Mouse (Mus musculus) lung, postnatal 10 days (tissue): ENCODE results near the gene Lgmn.
A peak's percentile ranks its signal among the peaks of the same experiment; 100 is the strongest.

Source experiments
- DNase-seq: peaks from one replicate; pipeline ENCODE4 v3.0.0; 2021

Gene Lgmn

DNA sequence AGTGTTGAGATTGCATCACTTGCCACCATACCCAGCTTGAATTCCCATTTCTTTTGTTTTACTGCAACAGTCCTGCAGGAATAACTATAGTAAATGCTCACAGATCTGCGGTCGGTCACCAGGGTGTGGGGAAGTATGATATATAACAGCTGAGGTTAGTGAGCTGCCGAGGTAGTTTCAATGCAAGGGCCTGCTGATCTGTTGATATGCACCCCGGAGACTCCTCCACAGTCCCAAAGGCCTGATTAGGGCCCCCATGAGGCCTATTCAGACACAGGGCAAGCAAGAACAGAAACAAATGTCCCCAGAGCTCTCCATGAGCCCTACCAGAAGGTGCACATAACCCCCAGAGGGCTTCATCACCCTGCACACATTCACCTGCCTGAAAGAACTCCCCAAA is 9.4 kb downstream of the Lgmn start:
- DNase-seq: no peak

DNA sequence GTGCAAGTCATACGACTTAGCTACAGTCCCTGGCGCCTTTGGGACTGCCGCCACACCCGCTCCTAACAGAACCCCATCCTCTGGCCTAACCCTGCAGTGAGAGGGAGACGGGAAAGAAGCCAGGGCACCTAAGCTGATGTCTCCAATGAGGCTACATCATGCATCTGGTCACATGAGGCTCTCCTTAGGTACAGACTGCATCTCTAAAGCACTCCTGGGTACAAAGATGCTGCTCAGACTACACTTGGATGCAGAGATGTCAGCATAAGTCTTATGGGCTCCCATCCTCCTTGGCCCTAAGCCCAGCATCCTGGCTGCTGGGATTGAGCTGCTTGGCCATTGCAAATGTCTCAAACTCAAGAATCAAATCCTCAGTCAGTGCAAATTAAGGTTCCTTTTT is 10.0 kb downstream of the Lgmn start:
- no peak for DNase-seq

DNA sequence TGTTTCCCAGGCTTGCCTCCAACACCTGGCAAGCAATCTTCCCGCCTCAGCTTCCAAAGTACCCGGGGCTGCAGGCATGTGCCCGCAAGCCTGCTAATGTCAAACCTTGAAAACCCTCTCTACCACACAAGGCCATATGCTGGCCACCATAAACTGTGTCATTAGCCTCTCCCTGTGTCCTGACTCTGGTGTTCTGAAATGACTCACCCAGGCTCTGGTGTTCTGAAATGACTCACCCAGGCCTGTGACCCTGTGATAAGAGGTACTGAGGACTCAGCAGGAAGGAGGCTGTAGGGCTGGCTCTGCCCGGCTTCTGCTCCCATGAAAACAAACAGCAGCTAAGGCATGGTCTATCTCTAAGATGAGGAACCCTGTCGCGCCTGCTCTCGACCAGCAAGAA is 13.3 kb downstream of the Lgmn start:
- DNase-seq: no peak

DNA sequence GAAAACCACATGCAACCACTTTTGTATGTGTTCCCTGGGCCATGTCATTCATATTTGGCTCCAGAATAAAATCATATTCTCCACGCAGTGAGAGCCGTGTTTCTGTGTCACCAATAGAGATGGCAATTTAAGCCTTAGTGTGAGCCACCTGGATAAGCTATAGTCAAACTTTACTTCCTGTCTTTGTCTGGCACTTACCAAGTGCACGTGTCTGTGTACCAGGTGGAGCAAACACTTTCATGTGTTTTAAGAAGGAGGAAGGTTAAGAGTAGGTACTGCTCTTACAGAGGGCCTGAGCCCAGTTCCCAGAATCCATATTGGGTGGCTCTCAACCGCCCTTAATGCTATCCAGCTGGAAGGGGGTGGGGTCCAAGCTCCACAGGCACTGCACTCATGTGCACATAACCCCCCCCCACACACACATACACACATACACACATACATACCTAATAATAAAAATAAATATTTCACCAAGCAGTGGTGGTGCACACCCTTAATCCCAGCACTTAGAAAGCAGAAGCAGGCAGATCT is 14.5 kb downstream of the Lgmn start:
- no peak for DNase-seq

DNA sequence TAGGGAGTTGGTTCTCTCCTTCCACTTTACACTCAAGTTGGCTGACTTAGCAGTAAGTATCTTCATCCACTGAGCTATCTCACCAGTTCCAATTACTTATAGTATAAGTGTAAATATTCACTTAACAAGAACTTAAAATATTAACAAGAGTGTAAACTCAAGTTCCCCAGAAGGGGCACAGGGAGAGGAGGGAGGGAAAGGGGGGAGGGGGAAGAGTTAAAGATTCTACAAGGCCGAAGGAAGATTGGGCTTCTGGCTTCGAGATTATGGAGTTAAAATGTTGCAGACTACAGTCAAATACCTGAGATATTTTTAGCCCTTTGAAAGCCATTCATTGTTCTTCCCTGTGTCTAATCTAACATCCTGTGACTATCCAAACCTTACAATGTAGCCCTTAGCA is 15.2 kb downstream of the Lgmn start:
- DNase-seq: no peak

DNA sequence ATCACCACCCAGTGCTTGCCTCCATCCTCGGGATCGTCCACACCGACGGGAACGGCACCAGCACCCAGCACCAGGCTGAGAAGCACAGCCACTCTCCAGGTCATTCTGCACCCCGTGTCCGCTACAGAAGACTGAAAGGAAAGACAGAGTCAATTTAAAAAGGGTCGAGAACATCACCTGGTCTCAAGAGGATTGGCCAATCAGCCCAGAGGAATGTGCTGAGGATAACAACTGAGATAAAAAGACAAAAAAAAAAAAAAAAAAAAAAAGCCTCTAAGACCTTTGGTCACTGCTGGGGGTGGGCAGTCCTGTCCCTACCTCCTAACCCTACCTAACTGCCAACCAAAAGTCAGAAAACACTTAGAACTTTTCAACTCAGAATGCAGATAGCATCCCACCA is 16.0 kb downstream of the Lgmn start:
- no peak for DNase-seq

DNA sequence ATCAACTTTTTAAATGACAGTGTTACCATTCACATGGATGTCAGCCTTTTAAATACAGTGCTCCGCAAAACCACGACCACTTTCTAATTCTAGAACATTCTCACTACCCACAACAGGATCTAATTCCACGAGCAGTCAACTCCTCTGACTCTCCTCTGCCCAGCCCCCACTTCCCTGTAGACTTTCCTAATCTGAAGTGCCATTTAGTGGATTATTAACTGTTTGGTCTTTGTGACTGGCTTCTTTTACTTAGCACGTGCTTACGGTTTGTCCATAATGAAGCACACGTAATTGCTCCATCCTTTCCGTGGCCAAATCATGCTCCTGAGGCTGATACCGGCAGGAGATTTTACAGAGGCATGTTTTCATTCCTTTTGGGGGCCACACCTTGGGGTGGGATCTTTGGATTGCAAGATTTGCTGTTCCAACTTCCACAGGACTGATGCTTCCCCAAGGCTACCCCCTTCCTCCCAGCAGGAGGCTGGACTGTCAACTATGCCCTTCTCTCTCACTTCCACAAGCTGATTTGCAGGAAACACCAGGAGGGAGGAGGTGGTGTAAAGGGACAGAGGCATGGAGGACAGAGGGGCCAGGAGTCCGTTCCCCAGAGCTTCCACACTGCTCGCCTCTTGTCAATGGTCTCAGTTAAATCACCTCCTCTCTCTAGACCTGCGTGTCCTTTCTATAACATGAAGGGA is 16.8 kb downstream of the Lgmn start:
- DNase-seq: peak; percentile 22

DNA sequence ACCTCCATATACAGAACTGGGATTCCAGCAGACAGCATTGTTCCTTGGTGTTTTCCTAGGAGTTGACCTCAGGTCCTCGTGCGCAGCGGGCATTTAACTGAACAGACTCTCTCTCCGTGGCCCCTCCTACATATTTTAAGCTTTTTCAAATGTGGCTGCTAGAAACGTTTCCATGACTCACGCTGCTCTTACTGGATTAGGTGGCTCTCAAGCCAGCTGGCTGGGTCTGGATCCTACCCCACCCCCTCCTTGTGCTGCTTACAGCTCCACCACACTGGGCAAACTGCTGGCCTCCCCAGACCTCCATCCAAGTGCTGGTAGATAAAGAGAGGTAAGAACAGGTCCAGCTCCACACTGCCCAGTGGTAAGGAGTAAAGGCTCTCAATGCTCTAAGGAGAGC is 17.5 kb downstream of the Lgmn start:
- peak; percentile 87 for DNase-seq

DNA sequence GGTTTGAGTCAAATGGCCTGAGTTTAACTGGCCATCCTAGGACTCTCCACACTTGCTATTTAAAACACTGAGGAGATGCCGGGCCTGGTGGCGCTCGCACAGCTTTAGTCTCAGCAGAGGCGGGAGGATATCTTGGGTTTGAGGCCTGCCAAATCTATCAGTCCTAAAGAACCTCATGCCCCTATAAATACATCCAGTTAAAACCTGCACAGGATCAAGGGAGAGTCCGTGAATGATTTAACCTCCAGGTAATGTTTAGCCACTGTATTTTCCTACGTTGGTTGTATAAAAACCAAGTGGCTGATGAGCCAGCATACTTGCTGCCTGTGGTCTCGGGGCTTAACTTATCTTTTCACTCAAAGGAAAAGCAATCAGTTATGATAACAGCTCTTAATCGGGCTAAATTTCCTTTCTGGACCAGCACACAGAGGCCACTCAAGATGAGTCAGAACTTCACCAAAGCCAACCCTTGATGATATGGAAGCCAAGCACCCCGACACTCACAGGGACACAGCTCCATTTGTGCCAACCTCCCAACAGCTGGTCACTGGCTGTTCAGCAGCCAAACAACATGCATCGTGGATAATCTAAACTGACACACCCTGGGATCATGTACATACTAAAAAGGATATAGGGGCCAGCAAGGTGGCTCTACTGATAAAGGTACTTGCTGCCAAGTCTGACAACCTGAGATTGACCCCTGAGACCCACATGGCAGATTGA is 19.3 kb downstream of the Lgmn start:
- no peak for DNase-seq

DNA sequence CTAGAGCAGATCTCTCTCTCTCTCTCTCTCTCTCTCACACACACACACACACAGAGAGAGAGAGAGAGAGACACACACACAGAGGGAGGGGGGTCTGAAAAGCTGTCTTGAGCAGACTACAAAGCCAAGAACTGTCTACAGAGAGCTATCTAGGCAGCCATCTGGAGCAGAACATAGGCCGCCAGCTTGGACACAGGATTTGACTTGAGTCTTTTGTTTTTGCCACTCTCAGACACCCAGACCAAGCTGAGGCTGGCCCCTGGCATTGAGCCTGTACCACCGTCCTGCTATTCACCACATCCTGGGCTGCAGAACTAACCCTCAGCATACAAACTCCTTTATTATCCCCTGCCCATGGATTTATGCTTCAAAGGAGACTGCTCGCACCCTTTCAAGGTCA is 20.1 kb downstream of the Lgmn start:
- no peak for DNase-seq

DNA sequence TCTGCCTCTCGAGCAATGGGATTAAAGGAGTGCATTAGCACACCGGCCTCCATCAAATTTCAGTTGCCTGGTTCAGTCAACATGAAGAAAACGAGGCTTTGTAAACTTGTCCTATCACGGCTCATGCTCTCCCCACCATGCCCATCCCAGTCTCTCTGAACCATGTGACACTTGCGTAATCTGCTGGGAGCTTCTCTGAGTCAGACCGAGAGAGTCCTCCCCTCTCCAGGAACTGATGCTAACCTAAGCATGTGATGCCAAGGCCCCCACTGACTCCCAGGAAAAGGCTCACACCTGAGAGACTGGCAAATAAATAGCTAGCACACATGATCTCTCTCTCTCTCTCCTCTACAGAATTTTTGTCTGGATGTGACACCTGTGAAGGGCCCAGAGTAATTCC is 21.9 kb downstream of the Lgmn start:
- DNase-seq: no peak

DNA sequence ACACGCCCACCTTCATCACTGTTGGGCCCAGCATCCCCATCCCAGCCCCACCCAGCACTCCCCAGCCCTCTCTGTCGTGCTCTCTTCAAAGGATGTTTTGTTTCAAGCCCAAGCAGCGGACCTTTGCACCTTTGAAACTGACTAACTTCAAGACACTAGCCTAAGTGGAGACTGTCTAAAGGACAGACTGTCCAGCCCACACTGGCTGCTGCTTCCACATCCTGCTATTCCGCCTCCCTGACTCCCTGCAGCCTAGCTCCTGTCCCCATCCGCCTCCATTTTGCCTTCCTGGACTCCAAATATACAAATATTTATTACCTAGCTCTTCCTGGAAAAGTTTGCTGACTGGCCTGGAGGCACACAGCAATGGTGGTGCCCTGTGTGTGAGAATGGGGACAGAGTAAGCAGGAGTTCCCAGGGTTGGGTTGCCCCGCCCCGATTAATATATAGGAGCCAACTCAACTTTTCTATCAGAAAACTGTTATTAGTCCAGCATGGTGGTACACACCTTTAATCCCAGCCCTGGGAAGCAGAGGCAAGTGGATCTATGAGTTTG is 22.6 kb downstream of the Lgmn start:
- no peak for DNase-seq

DNA sequence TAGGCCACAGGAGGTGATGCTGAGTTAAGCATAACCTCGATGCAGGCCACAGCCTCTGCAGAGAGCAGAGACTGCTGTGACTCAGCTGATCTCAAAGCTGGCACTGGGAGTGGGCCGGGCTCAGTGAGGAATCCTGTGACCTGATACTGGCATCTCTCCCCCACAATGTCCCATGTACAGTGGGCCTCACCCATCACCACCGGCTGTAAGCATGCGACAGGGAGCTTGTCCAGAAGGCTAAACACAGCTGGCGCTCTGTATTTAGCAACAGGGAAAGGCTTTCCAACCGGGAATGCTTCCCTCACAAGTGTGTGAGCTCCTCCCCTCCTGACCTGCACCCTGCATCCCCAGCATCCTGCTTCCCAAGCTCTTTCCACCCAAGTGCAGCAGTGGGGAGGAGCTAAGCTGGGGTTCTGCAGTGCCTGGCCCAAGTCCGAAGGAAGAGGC is 23.2 kb downstream of the Lgmn start:
- DNase-seq: peak; percentile 82

DNA sequence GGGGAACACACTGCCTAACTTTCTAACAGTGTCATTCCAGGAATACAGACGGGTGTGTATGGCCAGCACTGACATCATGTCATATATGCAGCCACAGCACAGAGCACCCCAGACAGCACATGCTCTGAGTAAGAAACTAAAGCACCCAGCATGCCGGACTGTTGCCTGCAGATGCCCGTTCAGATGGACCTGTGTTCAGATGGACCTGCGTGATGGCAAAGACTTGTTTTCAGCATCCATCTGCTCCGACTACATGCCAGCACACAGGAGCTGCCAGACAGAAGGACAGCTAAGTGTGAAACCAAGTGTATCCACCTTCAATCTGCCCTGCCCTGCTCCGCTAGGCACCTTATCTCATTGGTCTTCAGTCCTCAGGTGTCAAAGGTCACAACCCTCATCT is 24.9 kb downstream of the Lgmn start:
- no peak for DNase-seq

DNA sequence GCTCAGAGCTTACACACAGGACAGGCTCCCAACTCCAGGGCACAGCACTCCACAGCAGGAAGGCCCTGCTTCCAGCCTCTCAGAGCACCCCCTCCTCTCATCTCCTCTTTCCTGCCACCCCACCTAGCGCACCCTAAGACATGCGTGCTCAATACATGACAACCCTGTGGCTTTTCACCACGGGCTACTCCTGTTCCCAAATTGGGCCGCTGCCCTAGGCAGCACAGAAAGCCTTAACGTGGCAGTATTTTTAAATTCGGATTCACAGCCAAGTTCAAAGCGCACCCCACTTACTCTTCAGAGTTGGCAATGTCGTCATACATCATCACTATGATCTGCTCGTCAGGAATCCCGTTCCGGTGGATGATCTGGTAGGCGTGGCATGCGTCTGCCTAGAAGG is 26.4 kb downstream of the Lgmn start:
- no peak for DNase-seq

DNA sequence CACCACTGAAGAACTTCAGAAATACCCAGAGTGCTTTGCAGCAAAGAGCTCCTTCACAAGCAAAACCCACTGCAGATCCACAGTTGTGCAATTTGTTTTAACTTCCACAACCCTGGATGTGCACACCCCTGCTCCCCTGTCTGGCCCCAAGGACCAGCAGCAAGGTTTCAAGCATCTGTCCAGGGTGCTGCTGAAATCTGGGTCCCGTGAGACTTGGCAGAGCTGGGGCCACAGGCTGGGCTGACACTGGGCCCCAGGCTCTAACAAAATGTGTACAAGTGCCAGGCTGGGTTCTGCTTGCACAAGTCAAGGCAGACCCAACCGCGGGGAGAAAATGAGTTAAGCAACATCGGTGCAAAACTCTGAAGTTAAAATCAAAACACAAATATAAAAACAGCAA is 41.0 kb downstream of the Lgmn start:
- DNase-seq: no peak

DNA sequence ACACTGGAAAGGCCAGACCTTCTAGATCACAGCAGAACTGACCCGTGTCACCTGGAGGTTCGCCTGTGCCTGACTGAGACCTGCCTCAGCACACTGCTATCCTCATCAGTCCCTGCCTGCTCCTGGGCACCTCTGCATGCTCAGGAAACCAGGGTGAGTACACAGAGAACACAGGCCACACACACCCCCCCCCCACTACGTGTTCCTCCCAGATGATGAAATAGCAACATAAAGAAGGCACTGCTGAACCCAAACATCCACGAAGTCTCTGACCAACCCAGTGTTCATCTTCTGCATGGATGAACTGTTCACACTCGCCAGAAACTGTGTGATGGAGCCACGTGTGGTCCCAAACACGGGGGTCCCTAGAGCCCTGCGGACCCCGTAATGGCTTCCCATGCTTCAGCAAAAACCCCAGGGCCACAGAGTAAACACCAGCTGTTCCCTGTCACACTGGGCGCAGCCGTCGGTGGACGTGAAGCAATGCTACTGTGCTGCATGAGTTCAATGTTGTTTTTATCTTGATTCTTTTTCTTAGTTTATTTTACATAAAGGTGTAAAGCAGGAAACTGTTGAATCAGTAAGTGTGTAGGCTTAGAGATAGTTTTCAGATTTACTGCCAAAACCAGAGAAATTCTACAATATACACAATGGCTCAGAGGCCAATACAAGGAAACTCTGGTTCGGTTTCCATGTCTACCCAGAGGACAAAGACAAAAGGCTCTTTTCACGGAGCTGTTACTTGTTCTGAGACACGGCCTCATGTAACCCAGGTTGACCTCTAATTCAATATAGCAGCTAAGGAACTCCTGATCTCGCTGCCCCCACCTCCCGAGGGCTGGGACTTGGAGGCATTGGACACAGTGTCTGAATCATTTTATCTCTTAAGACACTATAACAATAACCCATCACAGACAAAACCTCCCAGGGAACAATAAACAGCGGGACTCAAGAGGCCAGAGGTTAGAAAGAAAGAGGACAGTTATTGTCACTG is 43.3 kb downstream of the Lgmn start:
- DNase-seq: no peak

DNA sequence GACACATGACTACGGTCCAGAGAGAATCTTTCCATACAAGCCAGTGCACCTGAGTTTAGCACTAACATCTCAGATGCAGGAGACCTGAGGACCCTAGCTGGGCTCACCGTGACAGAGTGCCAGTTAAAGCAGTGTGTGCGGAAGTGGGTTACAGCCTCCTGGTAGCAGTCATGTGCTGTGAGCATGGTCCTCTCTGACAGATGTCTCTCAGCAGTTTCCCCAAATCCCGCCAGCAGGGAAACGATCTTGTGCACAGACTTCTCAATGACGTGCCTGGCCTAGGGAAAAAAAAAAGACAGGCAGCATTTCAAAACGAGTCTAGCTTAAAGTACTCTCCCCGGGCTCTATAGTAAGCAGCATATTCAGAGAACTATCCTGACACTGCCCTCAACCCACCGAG is 44.1 kb downstream of the Lgmn start:
- DNase-seq: no peak

DNA sequence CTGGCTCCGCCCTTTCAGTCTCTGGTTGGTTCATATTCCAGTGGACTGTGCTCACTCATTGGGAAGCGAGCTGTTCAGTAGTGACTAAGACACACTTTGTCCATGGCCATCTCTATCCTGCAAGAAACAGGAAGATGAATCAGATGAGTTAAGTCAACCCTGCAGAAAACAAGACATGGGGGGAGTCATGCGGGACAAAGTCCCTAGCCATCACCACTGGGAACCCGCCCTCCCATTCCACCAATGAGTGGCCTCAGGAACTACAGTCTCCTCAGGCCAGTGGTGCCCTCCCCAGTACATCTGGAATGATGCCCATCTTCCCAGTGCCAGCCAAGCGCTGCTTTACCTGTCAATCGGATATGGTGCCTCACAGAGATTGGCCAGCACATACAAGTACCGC is 45.1 kb downstream of the Lgmn start:
- no peak for DNase-seq

DNA sequence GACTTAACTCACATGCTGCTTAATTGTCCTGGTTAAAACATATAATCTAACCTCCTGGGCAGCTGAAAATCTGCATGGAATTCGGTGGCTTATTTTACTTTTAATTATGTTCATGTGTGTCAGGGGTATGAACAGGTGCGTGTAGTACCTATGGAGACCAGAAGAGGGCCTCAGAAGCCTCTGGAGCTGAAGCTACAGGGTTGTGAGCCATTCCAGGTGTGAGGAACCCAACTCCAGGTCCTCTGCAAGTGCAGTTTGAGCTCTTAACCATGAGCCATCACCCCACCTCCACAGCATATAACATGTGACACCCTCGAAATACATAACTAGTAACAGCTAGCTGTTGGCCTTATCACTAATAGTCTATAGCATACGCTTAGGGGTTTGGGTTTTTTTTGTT is 47.6 kb downstream of the Lgmn start:
- DNase-seq: peak; percentile 54

DNA sequence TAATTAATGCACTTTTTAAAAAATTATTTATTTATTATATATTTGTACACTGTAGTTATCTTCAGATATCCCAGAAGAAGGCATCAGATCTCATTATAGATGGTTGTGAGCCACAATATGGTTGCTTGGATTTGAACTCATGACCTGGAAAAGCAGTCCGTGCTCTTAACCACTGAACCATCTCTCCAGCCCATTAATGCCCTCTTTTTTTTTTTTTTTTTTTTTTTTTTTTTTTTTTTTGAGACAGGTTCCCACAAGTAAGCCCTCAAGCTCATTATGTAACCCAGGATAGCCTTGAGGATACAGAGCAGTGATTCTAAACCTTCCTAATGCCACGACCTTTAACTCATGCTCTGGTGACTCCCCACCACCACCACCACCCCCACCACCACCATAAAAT is 48.5 kb downstream of the Lgmn start:
- no peak for DNase-seq

DNA sequence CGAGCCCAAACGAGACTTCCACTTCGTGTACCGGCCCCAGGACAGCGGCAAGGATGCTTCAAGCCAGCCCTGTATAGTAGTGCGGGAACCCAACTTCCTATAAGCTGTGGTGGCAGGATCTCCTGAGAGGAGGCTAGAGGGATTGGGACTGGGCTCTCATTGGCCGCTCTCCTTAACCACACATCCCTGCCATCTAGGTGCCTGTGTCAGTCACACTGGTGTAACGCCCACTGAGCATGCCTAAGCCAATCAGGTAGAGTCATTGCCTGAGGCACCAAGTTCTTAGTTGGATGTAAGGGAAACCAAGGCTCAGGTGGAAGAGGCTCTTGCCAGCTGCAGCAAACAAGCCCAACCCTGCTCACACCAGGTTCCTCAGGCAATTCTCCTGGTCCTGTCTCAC is 49.6 kb downstream of the Lgmn start:
- no peak for DNase-seq
